Mouse (Mus musculus): ENCODE results near the gene Parvb.

Parvb gene

DNA sequence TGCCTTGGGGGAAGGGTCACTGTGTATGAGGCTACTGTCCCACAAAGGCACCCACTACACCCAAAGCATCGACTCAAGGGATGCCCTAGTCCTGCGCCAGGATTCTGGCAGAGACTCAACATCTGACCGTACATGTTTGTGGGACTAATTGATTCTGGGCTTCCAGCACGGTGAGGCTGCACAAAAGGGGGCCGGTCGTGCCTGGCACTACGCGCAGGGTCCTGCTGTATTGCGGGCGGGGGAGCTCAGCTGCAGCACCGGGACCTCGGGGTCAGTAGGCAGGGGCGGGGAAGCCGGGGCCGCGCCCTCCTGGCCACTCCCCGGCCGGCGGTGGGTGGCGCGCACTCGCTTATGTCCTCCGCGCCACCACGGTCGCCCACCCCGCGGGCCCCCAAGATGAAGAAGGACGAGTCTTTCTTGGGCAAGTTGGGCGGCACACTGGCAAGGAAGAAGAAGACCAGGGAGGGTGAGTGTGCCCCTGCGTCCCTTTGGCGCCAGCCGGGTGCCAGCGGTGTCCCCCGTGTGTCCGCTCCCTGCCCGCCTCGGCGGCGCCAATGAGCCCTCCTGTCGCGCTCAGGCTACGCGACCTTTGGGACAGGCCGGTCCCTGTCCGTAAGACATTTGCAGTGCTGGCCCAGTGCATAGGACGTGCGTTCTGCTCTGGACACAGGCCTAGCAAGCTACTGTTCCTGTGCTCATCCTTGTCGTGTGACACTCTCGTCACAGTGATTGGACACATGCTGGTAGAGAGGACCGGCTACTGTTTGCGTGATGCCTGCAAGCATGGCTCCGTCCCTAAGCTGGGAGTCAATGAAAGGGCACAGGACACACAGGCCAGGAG lies at the start of gene Parvb:
Gene Parvb, plus strand, starts transcription at position 323 of the 841 bp plus-strand sequence.
- DNase-seq (ENCODE audit: low spot score) = peak; percentile 63

DNA sequence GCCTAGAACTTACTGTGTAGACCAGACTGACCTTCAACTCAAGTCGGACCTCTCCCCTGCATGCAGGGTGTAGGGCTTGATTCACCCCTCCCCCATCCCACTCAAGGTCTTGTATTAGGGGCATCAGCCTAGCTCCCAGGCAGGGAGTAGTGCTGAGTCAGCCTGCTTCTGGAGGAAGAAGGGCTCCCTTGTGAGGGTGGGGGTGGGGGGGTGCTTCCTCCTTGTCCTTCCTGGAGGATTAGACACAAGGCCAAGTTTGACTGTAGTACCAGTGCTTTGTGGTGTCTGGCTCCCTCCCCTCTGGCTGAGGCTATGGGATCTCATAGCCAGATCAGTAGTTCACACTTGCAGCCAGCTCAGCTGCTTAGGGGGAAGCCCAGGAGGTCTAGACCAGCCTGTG lies 47.9 kb upstream of the Parvb start:
- DNase-seq (ENCODE audit: low spot score) = no peak

DNA sequence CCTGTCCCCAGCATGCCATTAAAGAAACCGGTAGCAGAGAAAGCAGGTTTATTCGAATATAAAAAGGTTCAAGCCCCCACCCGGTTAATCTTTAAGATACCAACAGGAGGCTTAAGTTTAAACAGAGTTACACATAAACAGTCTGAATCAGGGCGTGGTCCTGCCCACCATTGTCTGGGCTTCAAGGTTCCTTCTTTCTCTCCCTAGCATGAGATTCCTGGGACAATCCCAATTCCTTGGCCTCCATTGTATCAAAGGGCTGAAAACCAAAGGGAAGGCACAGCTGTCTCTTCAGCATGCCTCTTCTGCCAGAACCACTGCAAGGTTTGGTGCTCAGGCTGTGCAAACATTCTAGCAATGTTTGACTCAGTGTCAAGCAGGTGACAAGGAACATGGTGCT lies 45.6 kb upstream of the Parvb start:
- DNase-seq (ENCODE audit: low spot score) = no peak

DNA sequence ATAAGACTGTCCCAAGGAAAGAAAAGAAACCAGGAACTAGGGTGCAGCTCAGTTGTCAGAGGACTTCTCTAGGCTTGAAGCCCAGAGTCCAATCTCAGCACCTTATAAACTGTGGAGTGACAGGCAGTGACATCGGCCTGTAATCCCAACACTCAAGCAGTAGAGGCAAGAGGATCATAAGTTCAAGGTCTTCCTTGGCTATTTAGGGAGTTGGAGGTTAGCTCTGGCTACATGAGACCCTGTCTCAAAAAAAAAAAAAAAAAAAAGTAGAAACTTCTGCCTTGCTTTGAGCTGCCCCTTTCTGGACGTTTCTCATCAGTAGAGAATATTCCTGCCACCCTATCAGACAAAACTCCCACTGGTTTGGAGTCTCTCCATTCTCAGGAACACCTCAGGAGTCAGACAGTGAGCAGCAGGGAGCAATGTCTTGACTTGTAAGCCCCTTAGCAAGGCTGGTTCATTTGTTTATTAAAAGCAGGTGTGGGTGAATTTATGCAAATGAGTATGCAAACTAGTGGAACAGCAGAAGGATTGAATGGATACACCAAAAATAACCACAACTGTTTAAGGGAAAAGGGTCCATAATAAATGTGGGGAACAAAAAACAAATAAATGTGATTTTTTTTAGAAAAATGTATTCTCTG lies 42.8 kb upstream of the Parvb start:
- DNase-seq (ENCODE audit: low spot score) = no peak

- no peak for DNase-seq (ENCODE audit: low spot score)
Observed at GRCm38 (mm10) chr15:84189881-84190280, 42.0 kb upstream of the Parvb start.

DNA sequence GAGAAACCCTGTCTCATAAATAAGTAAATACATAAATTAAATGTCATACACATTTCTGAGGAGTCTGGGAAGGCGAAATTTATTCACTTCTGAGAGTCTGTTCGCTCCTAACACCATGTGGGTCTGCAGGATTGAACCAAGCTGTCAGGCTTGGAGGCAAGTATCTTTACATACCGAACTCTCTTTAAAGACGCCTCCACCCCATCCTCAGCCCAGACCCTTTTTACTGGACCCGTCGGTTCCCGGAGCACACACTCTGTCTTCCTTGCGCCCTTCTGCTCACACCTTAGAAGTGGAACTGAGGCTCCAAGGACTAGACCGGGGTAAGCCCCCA lies 40.2 kb upstream of the Parvb start:
- DNase-seq (ENCODE audit: low spot score) = no peak

DNA sequence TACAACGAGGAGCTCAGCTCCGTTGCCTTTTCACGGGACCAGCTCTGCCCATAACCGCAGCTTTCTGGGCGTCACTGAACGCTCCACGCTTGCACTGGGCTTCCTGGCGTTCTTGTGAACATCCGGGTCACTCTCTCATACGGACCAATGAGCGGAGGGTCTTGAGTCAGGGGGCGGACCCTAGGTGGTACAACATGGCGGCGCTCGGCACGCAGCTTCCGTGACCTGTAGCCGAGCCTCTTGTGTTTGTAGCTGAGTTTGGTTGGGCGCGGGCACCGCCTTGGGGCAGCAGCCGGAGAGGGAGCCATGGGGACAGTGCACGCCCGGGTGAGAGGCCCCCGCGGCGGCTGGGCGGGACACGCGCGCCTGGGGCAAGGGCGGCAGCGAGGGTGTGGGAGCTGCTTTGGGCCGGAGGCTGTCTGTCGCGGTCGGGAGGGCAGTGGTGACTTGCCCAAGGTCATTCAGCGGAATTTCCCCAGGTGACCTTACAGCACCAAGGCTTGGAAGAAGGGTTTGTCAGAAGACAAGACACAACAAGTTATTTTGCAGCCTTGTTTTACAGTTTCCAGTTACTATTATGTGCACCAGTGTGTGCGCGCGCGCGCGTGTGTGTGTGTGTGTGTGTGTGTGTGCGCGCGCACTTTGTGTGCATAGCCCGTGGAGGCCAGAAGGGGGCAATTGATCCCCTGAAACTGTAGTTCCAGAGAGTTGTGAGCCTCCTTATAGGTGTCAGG lies 39.6 kb upstream of the Parvb start, which contains the start of gene Samm50:
Gene Samm50, plus strand, starts transcription at position 184 of the 734 bp plus-strand sequence.
- peak; percentile 86 for DNase-seq (ENCODE audit: low spot score)

DNA sequence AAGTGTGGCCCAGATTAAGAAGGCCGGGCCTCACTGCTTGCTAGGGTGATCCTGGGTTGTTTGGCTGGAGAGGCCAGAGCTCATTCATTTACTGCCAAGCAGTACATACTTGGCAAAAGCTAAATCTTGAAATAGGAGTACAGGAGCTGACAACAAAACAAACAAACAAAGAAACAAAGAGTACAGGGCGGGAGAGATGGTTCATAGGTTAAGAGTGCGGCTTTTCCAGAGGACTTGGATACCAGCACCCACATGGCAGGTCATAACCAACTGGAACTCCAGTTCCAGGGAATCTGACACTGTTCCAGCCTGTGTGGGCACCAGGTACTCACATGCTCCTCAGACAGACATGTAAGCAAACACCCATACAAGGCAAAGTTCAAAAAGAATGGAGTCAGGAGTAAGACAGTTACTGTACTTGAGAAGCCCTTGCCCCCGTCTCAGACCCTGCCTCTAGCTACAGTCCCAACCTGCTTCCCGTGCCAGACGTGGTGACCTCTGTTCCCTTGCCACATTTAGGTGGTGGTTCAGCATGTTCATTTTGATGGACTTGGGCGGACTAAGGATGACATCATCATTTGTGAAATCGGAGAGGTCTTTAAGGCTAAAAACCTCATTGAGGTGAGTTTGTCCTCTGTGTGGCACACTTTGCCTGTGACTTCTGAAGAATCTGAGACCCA lies 35.2 kb upstream of the Parvb start:
- DNase-seq (ENCODE audit: low spot score) = no peak

GRCm38 (mm10) chr15:84207327-84207726 lies 24.5 kb upstream of the Parvb start:
- no peak for DNase-seq (ENCODE audit: low spot score)

GRCm38 (mm10) chr15:84209517-84210412 lies 22.1 kb upstream of the Parvb start:
- peak; percentile 62 for DNase-seq (ENCODE audit: low spot score)

DNA sequence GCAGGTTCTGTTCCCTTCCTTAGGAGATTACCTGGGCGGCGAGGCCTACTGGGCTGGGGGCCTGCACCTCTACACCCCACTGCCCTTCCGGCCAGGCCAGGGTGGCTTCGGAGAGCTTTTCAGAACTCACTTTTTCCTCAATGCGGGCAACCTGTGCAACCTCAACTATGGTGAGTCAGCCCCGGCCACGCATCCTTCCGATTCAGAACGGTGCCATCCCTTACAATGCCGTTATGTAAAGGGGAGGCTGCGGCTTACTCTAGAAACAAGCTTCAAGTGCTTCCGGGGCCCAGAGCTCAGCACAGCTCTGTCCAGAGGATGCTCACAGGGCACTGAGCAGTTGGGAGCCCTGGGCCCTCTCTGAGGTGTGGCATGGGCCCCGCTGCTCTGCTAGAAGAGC lies 21.4 kb upstream of the Parvb start:
- DNase-seq (ENCODE audit: low spot score) = no peak

DNA sequence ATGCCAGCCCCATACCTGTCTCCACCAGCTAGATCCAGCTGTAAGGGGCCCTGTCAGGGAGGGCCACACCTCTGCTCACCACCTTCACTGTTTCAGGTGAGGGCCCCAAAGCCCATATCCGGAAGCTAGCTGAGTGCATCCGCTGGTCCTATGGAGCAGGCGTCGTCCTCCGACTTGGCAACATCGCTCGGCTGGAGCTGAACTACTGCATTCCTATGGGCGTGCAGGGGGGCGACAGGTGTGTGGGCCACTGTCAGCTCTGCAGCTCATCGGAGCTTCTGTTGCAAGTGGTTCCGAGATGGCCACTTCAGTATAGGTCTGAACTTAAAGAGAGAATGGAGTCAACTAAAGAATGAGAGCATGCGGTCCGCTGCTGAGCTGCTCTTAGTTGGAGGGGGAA lies 20.9 kb upstream of the Parvb start:
- DNase-seq (ENCODE audit: low spot score) = no peak

DNA sequence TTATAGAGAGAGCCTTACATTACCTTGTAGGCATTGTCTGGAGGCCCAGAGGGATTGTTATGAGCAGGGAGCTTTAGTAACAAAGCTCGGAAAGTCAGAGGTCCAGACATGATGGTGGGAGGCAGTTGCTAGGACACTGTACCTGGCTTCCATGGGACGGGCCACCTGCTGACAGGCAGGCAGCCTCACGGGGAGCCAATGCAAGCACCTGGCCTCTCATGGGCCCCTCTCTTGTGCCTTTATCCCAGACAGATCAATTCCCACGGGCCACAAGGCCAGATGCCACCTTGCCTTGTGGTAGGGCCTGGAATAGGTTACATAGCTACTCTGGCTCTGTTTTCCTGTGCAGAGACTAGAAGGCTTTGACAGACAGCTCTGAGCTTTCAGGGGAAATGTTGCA lies 20.3 kb upstream of the Parvb start:
- DNase-seq (ENCODE audit: low spot score) = no peak

- DNase-seq (ENCODE audit: low spot score) = peak; percentile 84
Observed at GRCm38 (mm10) chr15:84212031-84212755, 19.6 kb upstream of the Parvb start.

DNA sequence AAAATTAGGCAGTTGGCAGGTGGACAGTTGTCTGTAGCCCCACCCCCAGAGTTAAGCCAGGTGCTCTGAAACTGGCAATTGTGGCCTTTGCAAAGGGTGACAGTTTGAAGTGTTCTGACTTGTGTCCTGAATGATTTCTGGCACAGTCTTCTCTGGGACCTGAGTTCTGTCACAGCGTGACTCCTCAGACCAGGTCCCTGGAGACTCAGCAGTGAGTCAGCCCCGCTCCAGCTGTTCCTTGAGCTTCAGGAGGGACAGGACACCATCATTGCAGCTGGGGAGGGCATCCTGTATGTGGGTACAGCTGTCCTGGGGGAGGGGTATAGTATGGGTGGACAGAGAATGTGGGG lies 19.1 kb upstream of the Parvb start:
- no peak for DNase-seq (ENCODE audit: low spot score)

GRCm38 (mm10) chr15:84213162-84213739 lies 18.6 kb upstream of the Parvb start:
- DNase-seq (ENCODE audit: low spot score) = no peak

DNA sequence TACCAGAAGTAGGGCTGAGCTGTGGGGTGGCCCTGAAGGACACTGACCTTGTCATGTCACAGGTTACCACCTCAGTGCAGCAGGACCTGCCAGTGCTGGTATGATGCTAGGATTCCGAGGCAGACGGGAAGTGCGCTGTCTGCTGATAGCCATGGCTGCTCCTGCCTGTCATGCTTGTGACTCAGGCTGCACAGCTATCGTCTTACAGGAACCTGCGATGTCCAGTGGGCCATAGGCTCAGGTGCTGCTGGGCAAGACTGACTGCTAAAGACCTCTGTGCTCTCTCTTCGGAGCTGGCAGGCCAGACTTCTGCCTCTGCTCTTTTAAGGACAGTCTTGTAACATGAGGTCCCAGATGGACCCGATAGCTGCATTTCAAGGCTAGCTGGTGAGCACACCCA lies 17.4 kb upstream of the Parvb start:
- DNase-seq (ENCODE audit: low spot score) = no peak

DNA sequence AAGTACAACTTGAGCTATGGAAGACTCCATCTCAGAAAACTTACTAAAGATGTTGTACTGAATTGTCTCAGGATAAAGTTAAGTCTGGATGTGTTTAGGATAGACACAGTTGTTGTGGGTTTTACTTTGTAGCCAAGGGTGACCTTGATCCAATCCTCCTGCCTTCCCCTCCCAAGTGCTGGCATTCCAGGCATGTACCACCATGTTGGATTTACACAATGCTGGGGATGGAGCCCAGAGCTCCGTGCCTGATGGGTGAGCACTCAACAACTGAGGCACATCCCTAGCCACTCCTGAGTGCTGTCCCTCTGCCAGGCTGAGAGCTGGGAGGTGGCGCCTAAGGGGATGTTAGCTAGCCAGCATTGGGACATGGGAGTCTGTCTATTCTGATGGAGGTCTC lies 16.6 kb upstream of the Parvb start:
- no peak for DNase-seq (ENCODE audit: low spot score)

- no peak for DNase-seq (ENCODE audit: low spot score)
Observed at GRCm38 (mm10) chr15:84216026-84216425, 15.8 kb upstream of the Parvb start.

DNA sequence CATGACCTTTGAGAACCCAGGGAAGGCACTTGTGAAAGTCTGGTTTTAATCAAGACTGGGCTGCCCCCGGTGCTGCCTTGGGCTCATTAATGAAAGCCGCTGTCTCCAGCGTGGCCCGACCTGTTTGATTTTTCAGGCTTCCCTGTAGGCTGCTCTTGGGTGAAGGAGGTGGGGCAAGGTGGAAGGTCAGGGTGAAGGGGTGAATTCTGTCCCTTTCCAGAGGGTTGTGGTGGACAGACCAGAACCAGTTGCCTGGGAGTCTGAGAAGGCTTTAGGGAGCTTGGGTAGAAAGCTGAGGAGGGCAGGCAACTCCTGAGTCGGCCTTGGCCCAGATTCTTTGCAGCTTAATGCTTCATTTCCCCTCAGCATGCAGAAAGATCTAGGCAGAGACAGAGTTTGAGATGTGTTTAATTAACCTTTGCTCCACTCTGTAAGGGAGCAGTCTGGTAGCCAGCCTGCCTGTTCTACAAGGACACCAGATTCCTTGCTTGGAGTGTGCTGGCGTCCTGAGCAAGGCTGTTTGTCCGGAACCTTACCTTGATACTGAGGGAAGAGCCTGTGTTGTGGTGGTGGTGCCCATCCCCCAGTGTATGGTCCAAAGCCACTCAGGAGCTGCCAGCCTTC lies 15.3 kb upstream of the Parvb start:
- DNase-seq (ENCODE audit: low spot score) = no peak

Data from spleen, adult 12 weeks (tissue).